Mouse (Mus musculus) ES-E14 (cell line): ENCODE measurements at regions not wholly inside any gene's neighbourhood (a gene's known extent, or its start where the extent isn't known, plus 50 kb on each side); places are given as distances from the start of the nearest gene placed in this dataset.

Source experiments
- CHD2 ChIP-seq: IDR thresholded peaks from 2 replicates; pipeline ENCODE4 v1.6.1; 2014; ENCODE audit warnings: mild to moderate bottlenecking, low read depth, low read length, inconsistent platforms
- HCFC1 ChIP-seq: IDR thresholded peaks from 2 replicates; pipeline ENCODE4 v1.6.1; 2012; ENCODE audit warnings: low read length, inconsistent platforms, borderline replicate concordance; ENCODE audit not compliant: insufficient read depth
- MAFK ChIP-seq: IDR thresholded peaks from 2 replicates; pipeline ENCODE4 v1.6.1; 2014; ENCODE audit warnings: mild to moderate bottlenecking, low read depth, low read length, inconsistent platforms; ENCODE audit not compliant: insufficient read depth

GRCm38 (mm10) chr15:52458782-52459181 is 1425.9 kb upstream of the Gm7489 start:
- TF ChIP-seq MAFK (no peak), CHD2 (no peak; the same call in 1 of the 2 replicates), HCFC1 (no peak)
